Mouse (Mus musculus) cerebellum, adult (tissue): ENCODE measurements around the gene Cic.

Experiments used
- ATAC-seq: cut with Nextera tagmentation; 2 replicates; pipeline ENCODE4 v1.9.2; 2017; ENCODE audit warnings: mild to moderate bottlenecking, moderate library complexity, mixed read lengths; ENCODE audit not compliant: insufficient number of reproducible peaks, low FRiP score, low TSS enrichment

Gene Cic

GRCm38 (mm10) chr7:25268588-25268987, 1.1 kb downstream of the Cic start:
- no peak for ATAC-seq

GRCm38 (mm10) chr7:25269029-25269428, 1.5 kb downstream of the Cic start:
- ATAC-seq = no peak

GRCm38 (mm10) chr7:25269545-25270271, 2.2 kb downstream of the Cic start:
- ATAC-seq = no peak

- no peak for ATAC-seq
These were observed 3.4 kb downstream of the Cic start for GRCm38 (mm10) chr7:25270652-25271633.

- no peak for ATAC-seq
These were observed 4.3 kb downstream of the Cic start for GRCm38 (mm10) chr7:25271651-25272444.

- no peak for ATAC-seq
These were observed 5.1 kb downstream of the Cic start for GRCm38 (mm10) chr7:25272445-25273258.

- ATAC-seq = no peak
These were observed 6.0 kb downstream of the Cic start for GRCm38 (mm10) chr7:25273259-25274241.

GRCm38 (mm10) chr7:25274571-25274970, 7.1 kb downstream of the Cic start:
- no peak for ATAC-seq

- no peak for ATAC-seq
These were observed 7.5 kb downstream of the Cic start for GRCm38 (mm10) chr7:25274996-25275395.

- ATAC-seq = no peak
These were observed 8.2 kb downstream of the Cic start for GRCm38 (mm10) chr7:25275555-25276298.

- ATAC-seq = no peak
These were observed 9.9 kb downstream of the Cic start for GRCm38 (mm10) chr7:25277405-25277804.

GRCm38 (mm10) chr7:25277998-25278340, 10.5 kb downstream of the Cic start:
- no peak for ATAC-seq

- ATAC-seq = peak; percentile 23; the same call in 1 of the 2 replicates
These were observed 11.0 kb downstream of the Cic start for GRCm38 (mm10) chr7:25278341-25279075.

- peak; percentile 14; the same call in 1 of the 2 replicates for ATAC-seq
These were observed 11.8 kb downstream of the Cic start for GRCm38 (mm10) chr7:25279076-25279860.

GRCm38 (mm10) chr7:25279861-25280791, 12.6 kb downstream of the Cic start:
- ATAC-seq = no peak
